Mouse (Mus musculus): ENCODE results near the gene Cog4. TPM values are rescaled to one million over a fixed set of nuclear protein-coding genes. Genes with fewer than 3 reads are reported as not detected.
"Not testable (repeated sequence)": the region's sequence is repeated elsewhere in the genome, so short reads cannot be mapped to it uniquely, and the experiment has no call there.

Cog4 gene
- polyA plus RNA-seq, 1 experiment from 2014 or later, result 77.1 TPM

DNA sequence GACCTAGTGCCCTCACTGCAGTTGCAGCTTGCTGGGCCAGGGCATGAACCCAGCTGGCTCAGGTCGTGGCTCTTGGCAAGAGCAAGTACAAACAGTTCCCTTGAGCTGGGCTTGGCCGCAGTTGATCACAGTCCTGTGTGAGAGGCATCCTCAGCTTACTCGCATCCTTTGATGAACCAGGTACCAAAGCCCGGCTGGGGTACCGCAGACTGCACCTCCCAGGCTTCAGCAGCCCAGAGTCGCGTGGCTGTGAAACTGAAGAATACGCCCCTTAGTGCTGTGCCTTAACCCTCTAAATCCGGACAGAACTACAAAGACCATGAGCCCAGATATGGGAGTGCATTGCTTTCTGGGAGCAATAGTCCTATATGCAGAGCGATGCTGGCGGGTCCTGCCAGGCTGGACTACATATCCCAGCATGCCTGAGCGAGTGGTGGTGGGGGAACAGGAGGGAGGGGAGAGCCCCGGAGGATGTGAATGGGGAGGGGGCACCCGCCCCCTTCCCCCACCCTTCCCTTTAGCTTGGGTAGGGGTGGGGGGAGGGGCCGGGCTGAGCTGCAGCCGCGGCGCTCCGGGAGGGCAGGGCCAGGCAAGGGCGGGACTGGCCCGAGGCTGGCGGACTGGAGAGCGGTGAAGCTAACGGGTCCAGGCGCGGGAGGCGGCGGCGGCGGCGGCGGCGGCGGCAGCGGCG lies 73.1 kb downstream of the Cog4 start, which contains the start of gene St3gal2:
St3gal2 (plus strand) TSS at position 582 of the 691 bp plus-strand sequence.
- peak within 1 kb of the TSS; percentile 84 for H3K27ac ChIP-seq
- no peaks in the 10 kb centered on the region for H3K9me3 ChIP-seq (replicated peaks)
- WGBS, result under 1% methylated on average over 25 of the region's 36 CpGs
- peaks cover 45% of the 10 kb centered on the region for H3K4me1 ChIP-seq
- ATAC-seq (replicated peaks; ENCODE audit: low FRiP score), result peak; percentile 96
- H3K27me3 ChIP-seq, result no peaks in the 10 kb centered on the region
- H3K4me3 ChIP-seq (replicated peaks), result peak within 1 kb of the TSS; percentile 91
- H3K36me3 ChIP-seq, result peaks cover 9% of the 10 kb centered on the region; the same call in 1 of the 2 replicates
- H3K4me2 ChIP-seq, result peak within 1 kb of the TSS; percentile 84
- H3K9ac ChIP-seq, result peak within 1 kb of the TSS; percentile 88

DNA sequence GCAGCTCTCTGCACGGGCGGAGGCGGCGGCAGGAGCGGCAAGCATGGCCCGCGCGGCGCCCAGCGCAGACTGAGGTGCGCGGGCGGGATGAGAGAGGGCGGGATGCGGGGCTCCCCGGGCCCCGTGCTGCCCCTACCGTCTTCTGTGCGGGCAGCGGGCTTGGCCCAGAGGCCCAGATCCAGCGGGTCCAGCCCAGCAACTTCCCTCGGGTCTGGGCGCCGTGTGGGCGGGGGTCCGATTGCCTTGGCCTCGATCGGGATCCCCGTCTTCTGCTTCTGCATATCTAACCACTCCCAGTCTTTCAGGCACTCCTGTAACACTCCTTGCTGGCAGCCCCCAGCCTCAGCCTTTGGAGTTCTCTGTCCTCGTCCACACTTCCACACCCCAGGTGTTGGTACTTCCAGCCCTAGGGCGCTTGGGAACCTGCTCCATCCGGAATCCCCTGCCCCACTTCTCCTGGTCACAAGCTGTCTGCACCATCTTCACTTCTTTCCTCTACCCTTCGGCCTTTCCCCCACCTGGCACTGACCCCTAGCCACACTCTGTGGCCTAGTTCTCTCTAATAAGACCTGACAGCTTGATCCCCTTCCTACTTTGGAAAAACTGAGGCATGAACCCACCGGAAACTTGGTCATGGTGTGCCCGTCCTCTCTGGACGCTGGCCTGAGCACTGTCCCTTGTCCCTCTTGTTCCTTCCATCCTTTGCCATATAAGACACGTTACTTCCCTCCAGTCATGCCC lies 73.8 kb downstream of the Cog4 start:
- ATAC-seq (replicated peaks; ENCODE audit: low FRiP score), result peak; percentile 44
- peaks cover 45% of the 10 kb centered on the region for H3K4me1 ChIP-seq
- peaks cover 9% of the 10 kb centered on the region; the same call in 1 of the 2 replicates for H3K36me3 ChIP-seq
- H3K9ac ChIP-seq, result peak overlapping the region; percentile 88
- 2% methylated on average over 31 of the region's 37 CpGs for WGBS
- H3K27me3 ChIP-seq, result no peaks in the 10 kb centered on the region
- H3K4me2 ChIP-seq, result peak overlapping the region; percentile 84
- peak overlapping the region; percentile 91 for H3K4me3 ChIP-seq (replicated peaks)
- peak overlapping the region; percentile 84 for H3K27ac ChIP-seq
- no peaks in the 10 kb centered on the region for H3K9me3 ChIP-seq (replicated peaks)

DNA sequence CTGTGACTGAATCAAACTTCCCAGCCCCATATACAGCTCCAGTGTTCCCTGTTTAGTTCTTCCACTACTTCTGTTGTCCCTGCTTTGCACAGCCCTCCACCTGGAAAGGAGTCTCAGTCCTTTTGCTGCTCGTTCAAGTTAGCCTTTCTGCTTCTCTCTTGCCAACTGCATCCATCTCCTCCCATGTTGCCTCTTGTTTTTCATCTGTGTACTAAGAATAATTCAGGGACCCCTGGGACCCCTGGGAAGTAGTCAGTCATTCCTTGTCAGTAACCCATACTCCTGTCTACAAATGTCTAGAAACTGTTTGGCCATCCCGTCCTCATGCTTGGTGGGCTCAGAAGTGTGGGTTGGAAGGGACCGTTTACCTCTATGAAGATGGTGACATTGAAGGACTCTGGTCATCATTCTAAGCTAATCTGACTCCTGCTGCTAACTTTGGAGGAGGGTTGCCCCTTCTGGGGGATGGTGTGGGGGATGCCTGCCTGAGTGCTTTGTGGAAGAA lies 74.4 kb downstream of the Cog4 start:
- no peaks in the 10 kb centered on the region for H3K9me3 ChIP-seq (replicated peaks)
- H3K9ac ChIP-seq, result peak overlapping the region; percentile 88
- peak overlapping the region; percentile 84 for H3K4me2 ChIP-seq
- ATAC-seq (replicated peaks; ENCODE audit: low FRiP score), result no peak
- no peaks in the 10 kb centered on the region for H3K27me3 ChIP-seq
- H3K36me3 ChIP-seq, result peaks cover 9% of the 10 kb centered on the region; the same call in 1 of the 2 replicates
- peaks cover 49% of the 10 kb centered on the region for H3K4me1 ChIP-seq
- 9% methylated on average over 3 of the region's 3 CpGs for WGBS
- peak overlapping the region; percentile 91 for H3K4me3 ChIP-seq (replicated peaks)
- H3K27ac ChIP-seq, result peak overlapping the region; percentile 84

DNA sequence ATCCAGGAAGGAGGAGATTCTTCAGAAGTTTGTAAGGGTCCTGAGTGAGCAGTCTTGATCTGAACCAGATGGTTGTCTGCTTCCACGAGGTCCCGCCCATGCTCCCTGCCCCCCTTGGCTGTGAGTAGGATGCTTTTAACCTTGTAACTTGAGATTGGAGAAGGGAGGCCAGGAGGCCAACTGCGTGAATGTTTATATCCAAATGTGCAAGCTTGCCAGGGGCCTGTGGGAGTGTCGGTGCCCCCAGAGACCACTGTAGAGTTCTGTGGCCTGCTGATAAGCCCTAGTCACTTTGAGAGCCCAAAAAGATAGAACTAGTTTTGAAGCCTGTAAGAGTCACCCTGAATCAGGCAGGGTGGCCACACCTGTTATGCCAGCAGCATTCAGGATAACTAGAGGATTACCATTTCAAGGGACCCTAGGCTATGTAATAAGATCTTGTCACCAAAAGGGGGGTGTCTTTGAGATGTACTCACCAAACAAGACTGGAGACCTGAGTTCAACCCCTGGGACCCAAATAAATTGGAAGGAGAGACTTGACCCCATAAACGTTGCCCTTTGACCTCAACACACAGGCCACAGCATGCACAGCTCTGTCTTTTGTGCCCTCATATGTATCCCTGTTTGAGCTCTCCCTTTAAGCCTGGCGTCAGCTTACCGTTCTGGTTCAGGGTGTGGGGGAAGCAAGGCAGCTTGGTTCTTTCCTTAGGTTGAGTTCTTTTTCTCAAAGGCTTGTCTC lies 75.3 kb downstream of the Cog4 start:
- 11% methylated on average over 7 of the region's 7 CpGs for WGBS
- ATAC-seq (replicated peaks; ENCODE audit: low FRiP score), result peak; percentile 19
- Histone ChIP-seq H3K9ac (peak overlapping the region; percentile 88), H3K4me2 (peak overlapping the region; percentile 84), H3K36me3 (peaks cover 9% of the 10 kb centered on the region; the same call in 1 of the 2 replicates), H3K27ac (peak overlapping the region; percentile 84), H3K27me3 (no peaks in the 10 kb centered on the region), H3K4me1 (peaks cover 55% of the 10 kb centered on the region), H3K4me3 (replicated peaks) (peak overlapping the region; percentile 91), H3K9me3 (replicated peaks) (no peaks in the 10 kb centered on the region)

DNA sequence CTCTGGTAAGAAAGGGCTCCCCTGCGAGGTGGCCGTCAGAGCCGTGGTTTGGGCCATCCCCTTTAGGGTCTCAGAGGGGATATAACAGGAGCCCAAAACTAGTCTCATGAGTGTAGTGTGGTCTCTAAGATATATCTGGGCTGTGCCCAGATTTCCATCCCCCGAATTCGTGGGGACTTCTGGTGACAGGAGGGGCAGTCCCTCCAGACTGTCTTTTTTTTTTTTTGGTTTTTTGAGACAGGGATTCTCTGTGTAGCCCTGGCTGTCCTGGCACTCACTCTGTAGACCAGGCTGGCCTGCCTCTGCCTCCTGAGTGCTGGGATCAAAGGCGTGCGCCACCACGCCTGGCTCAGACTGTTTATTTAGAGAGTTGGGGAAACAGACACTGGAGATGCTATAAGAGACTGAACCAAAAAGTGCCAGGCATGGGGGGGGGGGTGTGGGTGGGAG lies 79.3 kb downstream of the Cog4 start:
- no peaks in the 10 kb centered on the region for H3K27me3 ChIP-seq

DNA sequence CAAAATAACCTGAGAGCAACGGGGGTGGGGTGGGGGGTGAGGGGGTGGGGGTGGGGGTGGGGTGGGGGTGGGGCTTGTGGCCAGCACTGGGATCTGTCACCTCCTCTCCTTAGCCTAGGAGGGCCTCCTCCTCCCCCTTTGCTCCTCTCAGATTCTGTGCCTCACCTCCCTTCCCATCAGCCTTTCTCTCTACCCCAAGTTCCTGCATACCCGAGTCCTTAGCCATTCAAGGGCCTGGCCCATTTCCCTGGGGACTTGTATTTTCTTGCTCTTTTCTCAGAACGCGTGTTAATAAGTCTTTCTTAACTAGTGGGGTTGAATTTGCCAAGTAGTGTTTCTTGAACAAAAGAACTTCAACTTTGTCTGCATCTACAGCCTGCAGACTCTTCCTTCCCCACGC lies 80.3 kb downstream of the Cog4 start:
- Histone ChIP-seq H3K27me3 (no peaks in the 10 kb centered on the region), H3K4me1 (peaks cover 37% of the 10 kb centered on the region), H3K27ac (no peak overlapping the region), H3K9ac (no peak overlapping the region), H3K4me3 (replicated peaks) (no peak overlapping the region), H3K36me3 (peaks cover 14% of the 10 kb centered on the region; the same call in 1 of the 2 replicates), H3K4me2 (no peak overlapping the region), H3K9me3 (replicated peaks) (no peaks in the 10 kb centered on the region)
- ATAC-seq (replicated peaks; ENCODE audit: low FRiP score), result no peak
- 39% methylated on average over 5 of the region's 5 CpGs for WGBS

More for the DNA sequence above, 79.3 kb downstream of the Cog4 start:
- Histone ChIP-seq H3K4me2 (no peak overlapping the region), H3K27ac (no peak overlapping the region), H3K4me1 (peaks cover 38% of the 10 kb centered on the region), H3K9ac (no peak overlapping the region), H3K9me3 (replicated peaks) (no peaks in the 10 kb centered on the region), H3K4me3 (replicated peaks) (no peak overlapping the region), H3K36me3 (peaks cover 13% of the 10 kb centered on the region; the same call in 1 of the 2 replicates)
- WGBS, result 70% methylated on average over 8 of the region's 8 CpGs
- ATAC-seq (replicated peaks; ENCODE audit: low FRiP score), result no peak

DNA sequence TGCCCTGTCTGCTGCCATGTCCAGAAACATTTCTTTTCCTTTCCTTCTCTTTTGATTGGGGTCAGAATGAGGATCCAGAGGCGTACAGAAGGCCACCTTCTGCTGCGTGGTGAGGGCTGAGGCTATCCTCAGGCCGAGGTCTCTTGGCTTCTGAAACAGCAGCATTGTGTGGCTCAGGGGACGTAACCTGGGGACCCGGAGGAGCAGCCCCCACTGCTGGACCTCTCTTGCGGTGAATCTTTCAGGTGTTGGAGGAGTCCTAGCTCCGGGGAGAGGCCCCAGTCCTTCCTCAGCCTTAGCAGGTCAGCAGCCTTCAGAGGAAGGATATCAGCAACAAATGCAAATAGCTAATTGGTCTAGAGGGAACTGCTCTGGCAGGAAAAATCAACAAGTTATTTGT lies 82.0 kb downstream of the Cog4 start:
- Histone ChIP-seq H3K9ac (no peak overlapping the region), H3K27ac (no peak overlapping the region), H3K4me2 (no peak overlapping the region), H3K9me3 (replicated peaks) (no peaks in the 10 kb centered on the region), H3K36me3 (peaks cover 4% of the 10 kb centered on the region; the same call in 1 of the 2 replicates), H3K27me3 (no peaks in the 10 kb centered on the region), H3K4me1 (peaks cover 36% of the 10 kb centered on the region), H3K4me3 (replicated peaks) (no peak overlapping the region)
- WGBS, result 73% methylated on average over 7 of the region's 7 CpGs
- ATAC-seq (replicated peaks; ENCODE audit: low FRiP score), result no peak

DNA sequence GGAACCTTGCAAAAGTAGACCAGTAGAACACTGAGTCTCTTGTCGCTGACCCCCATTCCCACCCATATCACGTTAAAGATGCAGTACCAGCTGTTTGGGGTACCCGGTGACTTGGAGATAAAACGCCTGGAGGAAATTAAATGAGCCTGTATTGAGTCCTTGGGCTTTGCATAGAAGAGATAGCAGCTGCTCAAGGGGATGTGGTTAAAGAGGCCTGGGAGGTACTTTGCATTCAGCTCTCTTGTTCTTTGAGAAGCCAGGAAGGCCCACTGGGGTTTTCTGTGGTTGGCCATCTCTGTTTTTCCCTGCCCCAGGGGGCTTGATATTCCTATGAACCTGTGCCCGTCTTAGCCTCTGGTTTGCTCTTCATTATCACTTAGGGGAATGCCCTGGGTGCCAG lies 82.7 kb downstream of the Cog4 start:
- peaks cover 4% of the 10 kb centered on the region; the same call in 1 of the 2 replicates for H3K36me3 ChIP-seq
- no peak for ATAC-seq (replicated peaks; ENCODE audit: low FRiP score)
- H3K9me3 ChIP-seq (replicated peaks), result no peaks in the 10 kb centered on the region
- no peak overlapping the region for H3K27ac ChIP-seq
- no peak overlapping the region for H3K4me3 ChIP-seq (replicated peaks)
- H3K4me2 ChIP-seq, result no peak overlapping the region
- peaks cover 36% of the 10 kb centered on the region for H3K4me1 ChIP-seq
- no peaks in the 10 kb centered on the region for H3K27me3 ChIP-seq
- WGBS, result 73% methylated on average over 5 of the region's 5 CpGs
- no peak overlapping the region for H3K9ac ChIP-seq

DNA sequence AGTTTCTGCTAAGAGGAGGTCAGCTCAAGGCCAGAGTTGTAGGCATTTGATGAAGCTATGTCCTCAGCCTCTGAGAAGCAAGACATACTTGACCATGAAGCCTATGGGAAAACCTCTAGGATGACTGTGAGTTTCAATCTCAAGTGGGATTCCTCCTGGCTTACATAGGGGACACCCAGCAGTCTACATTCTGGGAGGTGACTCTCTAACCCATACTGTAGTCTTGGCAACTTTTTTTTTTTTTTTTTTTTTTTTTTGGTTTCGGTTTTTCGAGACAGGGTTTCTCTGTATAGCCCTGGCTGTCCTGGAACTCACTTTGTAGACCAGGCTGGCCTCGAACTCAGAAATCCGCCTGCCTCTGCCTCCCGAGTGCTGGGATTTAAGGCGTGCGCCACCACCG lies 83.3 kb downstream of the Cog4 start:
- H3K4me3 ChIP-seq (replicated peaks); H3K4me2 ChIP-seq; ATAC-seq (replicated peaks; ENCODE audit: low FRiP score); H3K9ac ChIP-seq; H3K27me3 ChIP-seq; H3K27ac ChIP-seq; H3K9me3 ChIP-seq (replicated peaks); H3K36me3 ChIP-seq: not testable (repeated sequence)
- peaks cover 36% of the 10 kb centered on the region for H3K4me1 ChIP-seq
- WGBS, result 87% methylated on average over 8 of the region's 8 CpGs

DNA sequence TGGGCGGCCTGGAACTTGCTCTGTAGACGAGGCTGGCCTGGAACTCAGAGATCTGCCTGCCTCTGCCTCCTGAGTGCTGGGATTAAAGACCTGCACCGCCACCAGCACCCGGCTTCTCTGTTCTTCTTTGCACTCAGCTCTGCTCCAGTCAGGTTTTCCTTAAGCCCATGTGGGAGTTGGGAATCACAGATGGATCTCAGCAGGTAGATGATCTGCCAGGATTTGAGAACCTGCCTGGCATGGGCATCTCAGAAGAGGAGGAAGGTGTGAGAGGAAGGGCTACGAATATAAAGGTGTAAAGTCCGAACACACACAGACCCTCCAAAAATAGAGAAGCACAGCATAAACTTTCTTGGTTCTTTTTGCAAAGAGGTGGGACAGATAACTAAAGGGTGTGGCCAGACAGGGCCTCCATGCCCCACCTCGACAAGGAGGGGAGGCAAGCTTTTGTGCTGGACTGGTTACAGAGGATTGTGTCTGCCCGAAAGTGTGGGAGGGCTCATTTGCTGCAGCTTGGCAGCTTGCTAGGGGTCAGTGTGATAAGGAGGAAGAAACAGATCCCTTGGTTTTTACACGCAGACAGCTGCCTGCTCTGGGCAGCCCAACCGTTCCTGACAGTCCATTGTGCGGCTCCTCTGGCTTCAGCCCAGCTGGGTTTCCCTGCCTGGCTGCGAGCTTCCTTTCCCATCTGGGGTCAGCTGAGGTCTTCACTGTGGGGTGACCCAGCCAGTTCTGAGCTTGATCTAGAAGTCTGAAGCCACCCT lies 85.0 kb downstream of the Cog4 start:
- WGBS, result 54% methylated on average over 12 of the region's 12 CpGs
- H3K27ac ChIP-seq, result peak overlapping the region; percentile 59
- no peaks in the 10 kb centered on the region for H3K9me3 ChIP-seq (replicated peaks)
- no peaks in the 10 kb centered on the region for H3K27me3 ChIP-seq
- H3K9ac ChIP-seq, result no peak overlapping the region
- no peak overlapping the region for H3K4me3 ChIP-seq (replicated peaks)
- H3K36me3 ChIP-seq, result 0 out of 2 replicates have a peak, but pooled peaks cover 4% of the 10 kb centered on the region
- H3K4me2 ChIP-seq, result no peak overlapping the region
- peaks cover 29% of the 10 kb centered on the region for H3K4me1 ChIP-seq
- peak; percentile 63 for ATAC-seq (replicated peaks; ENCODE audit: low FRiP score)

Data from kidney, embryonic 15.5 days (tissue).